Mouse (Mus musculus): Measurements from ENCODE around the gene Slc37a1.

- TF ChIP-seq POLR2A (IDR thresholded peaks at IDR 0.05; ENCODE audit: insufficient read depth, low read depth, low read length): no peak
- no peak for TF ChIP-seq CTCF (IDR thresholded peaks at IDR 0.05; ENCODE audit: insufficient read depth, low read depth, low read length)
These were observed 16.8 kb upstream of the Slc37a1 start for GRCm38 (mm10) chr17:31269761-31270160.
